Mouse (Mus musculus): ENCODE measurements around the gene Eif2s1.
"Not testable (repeated sequence)": the region's sequence is repeated elsewhere in the genome, so short reads cannot be mapped to it uniquely, and the experiment has no call there.

The Eif2s1 gene

DNA sequence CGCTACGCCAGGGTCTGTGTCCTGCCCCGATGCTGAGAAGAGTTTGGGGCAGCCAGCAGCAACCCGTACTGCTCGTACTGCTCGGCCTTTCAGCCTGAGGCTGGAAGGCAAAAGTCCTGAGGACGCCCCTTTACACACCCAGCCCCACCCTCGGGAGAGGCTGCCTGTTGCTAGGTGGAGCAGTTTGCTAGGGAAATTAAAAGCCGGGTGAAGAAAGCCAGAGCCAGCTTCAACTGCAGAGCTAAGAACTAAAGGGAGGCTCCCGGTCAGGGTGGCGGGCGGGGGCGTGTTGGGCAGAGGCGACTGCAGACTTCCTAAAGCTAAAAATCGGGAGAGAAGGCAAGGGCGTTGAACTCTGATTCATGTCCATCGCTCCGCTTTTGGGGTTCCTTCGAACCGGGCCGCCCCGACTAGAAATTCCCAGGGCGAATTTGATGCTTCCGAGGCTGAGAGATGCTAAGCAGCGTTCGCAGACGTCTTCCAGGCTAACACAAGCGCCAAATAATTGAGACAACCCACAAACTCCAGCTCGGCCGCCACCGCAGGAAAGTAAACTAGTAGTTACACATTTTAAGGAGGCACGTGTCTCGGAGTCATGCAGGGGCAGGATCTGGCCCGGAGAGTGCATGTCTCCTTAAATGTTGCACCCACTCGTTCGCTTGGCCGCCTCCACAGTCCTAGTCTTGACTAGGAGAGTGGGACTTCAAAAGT is 50.2 kb downstream of the Eif2s1 start:
- DNase-seq (ENCODE audit: extremely low spot score, low read depth, low spot score): no peak

DNA sequence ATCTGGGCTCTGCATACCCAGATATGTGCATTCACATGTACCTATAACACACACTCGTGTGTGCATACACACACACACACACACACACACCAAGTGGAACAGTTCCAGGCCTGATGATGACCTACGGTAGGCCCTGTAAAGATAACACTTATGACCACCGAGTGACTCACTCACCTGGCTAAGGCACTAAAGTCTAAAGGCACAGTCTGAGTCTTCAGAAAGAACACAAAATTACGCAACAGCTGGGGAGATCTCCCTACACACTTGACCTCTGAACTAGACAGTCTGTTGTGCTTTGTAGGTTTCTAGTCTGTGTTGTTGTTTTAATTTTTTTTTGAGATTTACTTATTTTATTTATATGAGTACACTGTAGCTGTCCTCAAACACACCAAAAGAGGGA is 52.8 kb downstream of the Eif2s1 start:
- no peak for DNase-seq (ENCODE audit: extremely low spot score, low read depth, low spot score)

DNA sequence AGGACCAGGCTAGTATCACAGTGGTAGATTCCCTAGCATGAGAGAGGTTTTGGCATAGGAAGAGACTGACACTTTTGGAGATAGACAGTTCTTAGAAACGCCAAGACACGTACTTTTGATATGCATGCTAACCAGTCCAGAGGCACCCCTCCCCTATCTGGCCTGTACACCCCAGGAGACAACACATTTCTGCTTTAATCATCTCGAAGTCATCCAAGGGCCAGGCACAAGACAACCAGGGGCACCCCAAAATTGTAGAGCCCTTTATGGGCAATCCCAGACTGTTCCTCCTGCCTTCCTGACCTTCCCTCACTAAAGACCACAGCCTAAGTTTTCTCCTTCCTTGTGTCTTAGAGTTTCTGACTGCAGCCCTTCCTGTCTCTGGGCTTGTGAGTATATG is 53.9 kb downstream of the Eif2s1 start:
- no peak for DNase-seq (ENCODE audit: extremely low spot score, low read depth, low spot score)

DNA sequence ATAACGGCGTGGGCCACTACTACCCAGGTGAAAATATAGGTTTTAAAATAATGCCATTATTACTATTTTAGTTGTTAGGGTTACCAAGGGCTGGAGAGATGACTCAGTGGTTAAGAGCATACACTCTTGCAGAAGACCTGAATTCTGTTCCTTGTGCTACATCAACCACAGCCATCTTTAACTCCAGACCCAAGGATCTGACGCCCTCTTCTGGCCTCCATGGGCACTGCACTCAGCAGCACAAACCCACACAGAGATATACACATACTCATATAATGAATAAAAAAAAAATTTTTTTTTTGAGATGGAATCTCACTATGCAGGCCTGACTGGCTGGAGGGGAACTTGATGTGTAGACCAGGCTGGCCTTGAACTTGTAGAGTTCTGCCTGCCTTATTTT is 54.7 kb downstream of the Eif2s1 start:
- DNase-seq (ENCODE audit: extremely low spot score, low read depth, low spot score): no peak

DNA sequence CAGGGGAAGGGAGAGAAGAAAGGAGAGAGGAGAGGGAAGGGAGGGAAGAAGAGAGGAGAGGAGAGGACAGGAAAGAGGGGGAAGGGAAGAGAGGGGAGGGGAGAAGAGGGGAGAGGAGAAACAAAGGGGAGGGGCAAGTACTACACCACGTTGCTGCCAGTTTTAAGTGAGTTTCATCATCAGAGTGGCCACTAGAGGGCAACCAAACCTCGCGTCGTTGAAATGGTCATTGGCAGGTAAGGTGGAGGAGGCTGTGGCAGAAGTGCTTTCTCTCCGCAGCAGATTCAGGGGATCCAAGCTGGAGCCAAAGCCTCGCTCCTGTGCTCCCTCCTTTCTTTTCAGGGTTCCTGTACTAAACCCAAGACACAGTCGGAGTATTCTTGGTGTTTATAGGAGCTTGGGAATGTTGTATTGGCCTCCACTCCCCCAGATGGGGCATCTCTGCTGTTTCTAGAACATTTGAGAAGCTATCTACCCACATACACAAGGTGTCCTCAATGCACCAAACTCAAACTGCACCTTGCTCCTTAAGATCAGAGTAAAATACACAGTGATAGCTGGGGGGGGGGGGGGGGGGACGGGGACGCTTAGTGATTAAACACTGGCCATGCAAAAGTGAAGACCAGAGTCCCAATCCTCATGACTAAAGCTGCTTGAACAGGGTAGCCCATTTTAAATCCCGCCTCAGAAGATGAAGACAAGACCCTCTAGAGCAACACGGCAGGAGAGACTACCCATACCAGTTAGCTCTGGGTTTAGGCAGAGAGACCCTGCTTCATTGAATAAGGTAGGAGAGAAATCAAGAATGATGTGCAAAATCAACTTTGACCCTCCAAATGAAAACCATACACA is 56.8 kb downstream of the Eif2s1 start:
- peak; percentile 78 for DNase-seq (ENCODE audit: extremely low spot score, low read depth, low spot score)

DNA sequence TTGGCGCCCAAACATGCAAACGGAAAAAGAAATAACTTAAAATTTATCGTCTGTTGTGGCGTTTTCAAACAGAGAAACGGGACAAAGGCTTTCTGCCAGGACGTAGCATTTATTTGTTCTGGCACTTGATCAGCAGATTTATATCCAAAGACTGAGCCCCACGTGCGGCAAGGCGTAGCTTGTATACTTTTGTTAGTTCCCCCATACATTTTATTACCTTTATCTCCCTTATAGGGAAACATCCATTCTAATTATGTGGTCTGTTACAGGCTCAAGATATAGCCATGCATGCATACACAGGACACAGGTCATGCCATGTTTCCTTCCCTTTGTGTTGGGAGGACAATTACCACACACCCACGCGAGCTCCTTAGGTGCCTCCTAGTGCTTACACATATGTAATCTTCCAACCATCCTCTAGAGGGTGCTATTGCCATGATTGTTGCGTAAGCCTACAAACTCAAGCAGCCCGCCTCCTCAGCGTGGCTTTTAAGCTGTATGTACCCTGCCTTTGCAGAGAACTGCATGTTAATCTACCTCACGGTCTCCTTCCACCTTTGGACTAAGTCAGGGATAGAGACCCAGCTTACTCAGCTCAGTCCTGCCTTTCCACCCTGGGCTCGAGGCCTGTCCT is 57.6 kb downstream of the Eif2s1 start:
- no peak for DNase-seq (ENCODE audit: extremely low spot score, low read depth, low spot score)

DNA sequence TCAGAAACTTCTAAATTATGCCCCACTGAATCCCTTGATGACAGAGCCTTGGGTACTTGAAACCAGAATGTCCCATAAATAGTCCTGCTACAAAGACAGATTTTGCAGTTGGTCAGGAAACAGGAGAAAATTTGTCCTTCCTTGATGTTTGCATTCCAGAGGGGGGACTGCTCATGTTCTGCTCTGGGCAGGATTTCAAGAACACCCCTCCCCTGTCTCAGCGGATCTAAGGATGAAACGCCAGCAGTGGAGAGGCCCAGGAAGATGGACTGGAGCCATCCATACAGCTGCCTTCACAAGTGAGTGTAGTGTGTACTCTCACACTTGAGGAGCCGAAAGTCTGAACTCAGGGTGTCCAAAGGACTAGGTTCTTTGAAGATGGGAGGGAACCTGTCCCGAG is 59.8 kb downstream of the Eif2s1 start:
- no peak for DNase-seq (ENCODE audit: extremely low spot score, low read depth, low spot score)

DNA sequence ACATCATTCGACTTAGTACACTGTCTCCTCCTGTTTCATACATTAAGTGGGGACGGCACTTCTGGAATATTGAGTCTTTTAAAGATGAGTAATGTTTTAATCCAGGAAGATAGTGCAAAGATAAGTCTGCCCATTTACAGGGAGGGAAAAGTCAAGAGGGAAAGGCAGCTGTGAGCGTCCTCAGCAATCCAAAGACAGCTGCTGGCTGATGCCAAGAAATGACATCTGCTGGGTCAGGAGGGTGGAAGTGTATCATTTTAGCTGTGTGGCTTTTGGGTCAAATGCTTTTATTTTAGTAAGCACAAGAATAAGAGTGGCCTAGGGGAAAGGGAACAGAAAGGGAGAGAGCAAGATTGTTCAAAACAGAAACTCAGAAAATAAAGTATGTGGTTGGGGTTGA is 60.4 kb downstream of the Eif2s1 start:
- no peak for DNase-seq (ENCODE audit: extremely low spot score, low read depth, low spot score)

DNA sequence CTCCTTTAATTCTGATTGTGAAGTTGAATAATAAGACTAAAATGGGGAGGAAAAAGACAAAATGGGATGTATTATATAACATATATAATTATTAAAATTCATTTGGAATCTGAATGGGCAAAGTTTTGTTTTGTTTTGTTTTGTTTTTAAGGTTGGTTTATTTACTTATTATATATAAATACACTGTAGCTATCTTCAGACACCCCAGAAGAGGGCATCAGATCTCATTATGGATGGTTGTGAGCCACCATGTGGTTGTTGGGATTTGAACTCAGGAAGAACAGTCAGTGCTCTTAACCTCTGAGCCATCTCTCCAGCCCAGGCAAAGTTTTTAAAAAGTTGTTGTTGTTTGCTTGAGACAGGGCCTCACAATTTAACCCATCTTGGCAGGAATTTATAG is 61.4 kb downstream of the Eif2s1 start:
- DNase-seq (ENCODE audit: extremely low spot score, low read depth, low spot score): not testable (repeated sequence)

DNA sequence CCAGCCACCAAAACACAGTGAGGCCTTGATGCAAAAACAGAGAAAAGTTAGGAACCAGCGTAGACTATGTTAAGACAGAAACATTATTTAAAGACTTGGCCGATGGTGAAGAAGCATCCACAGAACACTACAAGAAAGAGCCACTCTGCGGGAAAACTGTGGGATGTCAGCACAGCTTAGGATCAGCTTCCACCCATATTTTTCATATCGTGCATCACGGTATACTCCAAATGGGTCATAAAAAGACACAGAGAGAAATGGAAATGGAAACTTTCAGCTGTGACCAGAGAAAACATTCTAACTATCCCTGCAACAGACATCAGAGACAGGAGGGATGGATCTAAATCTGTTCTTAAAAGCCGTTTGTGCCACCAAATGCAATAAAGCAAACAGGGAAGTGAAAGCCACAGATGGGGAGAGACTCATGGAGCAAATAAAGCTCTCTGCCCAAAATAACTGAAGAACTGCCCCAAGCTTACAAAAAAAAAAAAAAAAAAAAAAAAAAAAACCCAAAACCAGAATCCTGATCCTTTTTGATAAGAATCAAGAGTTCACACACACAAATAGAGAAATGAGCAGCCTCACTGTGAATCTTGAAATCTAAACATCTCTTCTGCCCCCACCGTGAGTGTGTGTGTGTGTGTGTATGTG is 62.0 kb downstream of the Eif2s1 start:
- no peak for DNase-seq (ENCODE audit: extremely low spot score, low read depth, low spot score)

DNA sequence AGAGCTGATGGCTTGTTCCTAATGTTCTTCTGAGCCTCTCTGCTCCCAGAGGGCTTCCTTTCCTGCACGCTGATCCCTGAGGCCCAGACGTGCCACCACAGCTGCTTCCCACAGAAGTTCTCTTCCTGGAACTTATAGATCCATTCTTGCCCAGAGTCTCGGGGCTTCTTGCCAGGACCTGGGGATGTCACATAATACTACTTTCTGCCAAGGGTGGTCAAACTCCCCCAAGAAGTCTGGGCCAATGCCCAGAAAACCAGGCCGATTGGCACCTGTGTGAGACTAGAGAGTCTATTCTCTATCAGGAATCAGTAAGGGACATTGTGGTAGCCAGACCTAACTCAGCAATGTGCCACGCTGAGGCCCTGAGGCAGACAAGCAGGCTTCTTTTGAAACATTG is 65.7 kb downstream of the Eif2s1 start:
- DNase-seq (ENCODE audit: extremely low spot score, low read depth, low spot score): no peak

DNA sequence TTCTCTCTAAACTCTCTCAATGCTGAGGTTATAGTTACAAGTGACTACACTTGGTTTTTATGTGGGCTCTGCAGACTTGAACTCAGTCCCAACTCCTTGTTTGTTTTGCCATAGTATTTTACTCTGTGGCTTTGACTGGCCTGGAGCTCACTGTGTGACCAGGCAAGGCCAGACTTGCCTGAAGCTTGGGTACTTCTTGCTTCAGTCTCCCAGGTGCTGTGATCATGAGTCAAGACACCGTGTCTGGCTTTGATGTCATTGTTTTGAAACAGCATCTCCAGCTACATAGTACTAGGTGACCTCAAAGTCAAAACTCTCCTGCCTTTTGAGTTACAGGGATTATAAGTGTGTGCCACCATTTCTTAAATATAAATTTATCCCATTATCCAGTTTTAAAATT is 68.3 kb downstream of the Eif2s1 start:
- no peak for DNase-seq (ENCODE audit: extremely low spot score, low read depth, low spot score)

DNA sequence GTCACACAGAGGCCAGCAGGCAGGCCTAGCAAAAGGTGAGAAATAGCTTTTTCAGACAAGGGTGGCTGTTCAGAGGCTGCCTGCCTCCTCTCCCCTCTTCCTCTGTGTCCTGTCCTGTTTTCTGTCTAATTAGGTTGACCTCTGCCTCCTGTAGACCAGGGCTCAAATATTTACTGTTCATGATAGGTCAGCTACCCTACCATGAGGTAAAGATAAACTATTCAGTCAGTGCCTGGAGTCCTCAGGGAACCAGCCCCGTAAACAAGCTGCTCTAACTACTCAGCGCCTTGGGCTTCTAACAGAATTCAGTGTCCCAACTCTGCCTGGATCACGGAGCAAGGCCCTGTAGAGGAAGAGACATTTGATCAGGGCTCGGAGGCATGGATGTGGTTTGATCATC is 74.9 kb downstream of the Eif2s1 start:
- DNase-seq (ENCODE audit: extremely low spot score, low read depth, low spot score): no peak
